Mouse (Mus musculus) right cerebral cortex, postnatal 10 days (tissue): Measurements from ENCODE around the gene Tmem254c.
"Not testable (repeated sequence)": the region's sequence is repeated elsewhere in the genome, so short reads cannot be mapped to it uniquely, and the experiment has no call there.

Experiments
- DNase-seq, 2 experiments: peaks; one replicate each; pipeline ENCODE4 v3.0.0; 2021; ENCODE audit warnings: low spot score in 2 of 2

The Tmem254c gene

DNA sequence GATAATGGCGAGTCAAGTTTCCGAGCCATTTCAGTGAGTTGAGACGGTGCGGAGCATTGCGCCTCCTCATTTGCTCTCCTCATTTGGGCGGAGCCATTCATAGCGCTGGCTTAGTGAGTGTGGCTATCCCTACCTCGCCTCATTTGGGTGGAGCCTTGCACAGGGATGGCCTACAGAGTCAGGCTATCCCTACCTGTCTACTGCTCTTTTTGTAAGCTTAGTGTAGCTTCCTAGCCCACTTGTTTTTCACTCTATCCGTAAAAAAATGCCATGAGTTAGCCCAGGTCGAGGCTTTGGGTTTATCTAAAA, at the start of gene Tmem254c:
TSS of gene Tmem254c (minus strand) at position 31 of the 309 bp plus-strand sequence.
- not testable (repeated sequence) for DNase-seq

DNA sequence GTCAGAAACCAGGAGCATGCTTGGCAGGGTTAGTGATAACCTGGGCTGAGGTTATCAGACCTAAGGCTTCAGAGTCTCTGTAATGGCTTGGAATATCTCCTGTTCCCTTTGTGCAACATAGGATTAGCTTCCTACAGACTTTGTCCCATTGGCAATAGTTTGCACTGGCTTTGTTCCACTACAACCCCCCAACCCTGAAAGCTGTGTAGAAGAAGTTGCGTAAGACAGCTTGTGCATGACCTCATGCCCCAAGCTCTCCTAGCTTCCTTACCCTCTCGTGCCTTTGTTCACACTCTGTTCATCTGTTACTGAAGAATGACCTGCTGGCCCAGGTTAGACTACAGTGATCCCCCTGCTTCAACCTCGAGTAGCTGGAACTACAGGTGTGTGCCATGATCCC, 30.5 kb upstream of the Tmem254c start:
- DNase-seq: not testable (repeated sequence)

GRCm38 (mm10) chr14:26081997-26082396, 14.8 kb upstream of the Tmem254c start, which contains the start of gene Cphx3:
Gene Cphx3 (plus strand): TSS chr14:26082297.
- not testable (repeated sequence) for DNase-seq

GRCm38 (mm10) chr14:26081216-26081615, 14.1 kb upstream of the Tmem254c start, which contains the start of gene Cphx2:
Gene Cphx2 (plus strand): TSS chr14:26081516.
- not testable (repeated sequence) for DNase-seq

- not testable (repeated sequence) for DNase-seq
Observed at GRCm38 (mm10) chr14:26076620-26077390, 9.7 kb upstream of the Tmem254c start.

- not testable (repeated sequence) for DNase-seq
Observed at GRCm38 (mm10) chr14:26066574-26067324, 406 bp downstream of the Tmem254c start.

DNA sequence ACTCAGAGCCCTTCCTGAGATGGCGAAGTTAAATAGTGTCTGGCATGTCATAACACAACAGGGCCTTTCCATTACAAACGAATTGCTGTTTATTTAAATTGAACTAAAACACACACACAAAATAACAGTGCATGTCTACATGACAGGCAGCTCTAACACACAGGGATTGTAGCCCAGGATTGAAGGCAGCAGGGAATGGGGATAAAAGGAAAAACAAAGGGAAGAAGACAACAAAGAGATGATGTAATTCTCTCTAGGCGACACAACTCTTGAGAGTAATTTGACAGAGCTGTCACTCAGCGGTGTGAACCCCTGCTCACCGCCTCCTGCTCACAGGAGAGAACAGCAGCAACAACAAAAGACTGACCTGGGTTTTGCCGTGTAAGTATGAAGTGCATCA, 7.8 kb downstream of the Tmem254c start:
- not testable (repeated sequence) for DNase-seq

GRCm38 (mm10) chr14:26058184-26058583, 9.0 kb downstream of the Tmem254c start:
- DNase-seq: not testable (repeated sequence)

DNA sequence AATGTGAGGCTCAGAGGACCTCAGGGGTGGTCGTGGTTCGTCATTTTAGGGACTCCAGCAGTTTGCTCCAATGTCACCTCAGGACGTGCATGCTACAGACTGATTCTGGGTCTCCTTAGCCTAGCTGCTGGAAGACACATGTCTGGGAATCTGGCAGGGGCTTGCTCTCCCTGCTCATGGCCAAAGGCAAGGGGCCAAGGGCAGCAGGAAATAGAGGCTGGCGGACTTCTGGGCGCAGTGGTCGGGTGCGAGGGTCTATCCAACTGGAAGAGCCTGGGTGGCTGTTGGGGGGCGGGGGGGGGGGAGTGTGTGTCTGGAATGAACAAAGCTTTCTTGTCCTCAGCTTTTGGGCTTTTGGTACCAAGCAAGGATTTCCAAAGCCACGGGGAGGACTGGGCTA, 18.4 kb downstream of the Tmem254c start:
- not testable (repeated sequence) for DNase-seq

- not testable (repeated sequence) for DNase-seq
Observed at GRCm38 (mm10) chr14:26047026-26047425, 20.1 kb downstream of the Tmem254c start.

- not testable (repeated sequence) for DNase-seq
Observed at GRCm38 (mm10) chr14:26045007-26045406, 22.1 kb downstream of the Tmem254c start.

DNA sequence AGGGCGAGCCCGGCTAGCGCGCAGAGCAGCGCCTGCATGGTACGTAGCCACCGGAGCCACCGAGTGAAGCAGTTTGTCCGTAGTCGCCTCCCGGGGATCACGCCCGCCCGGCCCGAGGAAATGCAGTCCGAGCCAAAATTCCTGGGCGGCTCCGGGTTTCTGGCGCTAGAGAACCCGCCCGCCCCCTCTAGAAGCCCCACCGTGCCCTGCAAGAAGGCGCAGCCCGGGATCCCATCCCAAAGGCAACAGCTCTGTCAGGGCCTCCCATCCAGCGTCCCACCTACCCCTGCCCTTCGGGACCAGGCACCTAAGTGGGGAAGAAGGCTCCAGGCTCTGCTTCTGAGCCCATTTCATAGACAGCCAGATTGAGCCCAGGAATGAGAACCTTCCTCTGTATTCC, 24.5 kb downstream of the Tmem254c start, which contains the start of gene Gm9780:
TSS of gene Gm9780 (minus strand) at position 101 of the 400 bp plus-strand sequence.
- DNase-seq: not testable (repeated sequence)

DNA sequence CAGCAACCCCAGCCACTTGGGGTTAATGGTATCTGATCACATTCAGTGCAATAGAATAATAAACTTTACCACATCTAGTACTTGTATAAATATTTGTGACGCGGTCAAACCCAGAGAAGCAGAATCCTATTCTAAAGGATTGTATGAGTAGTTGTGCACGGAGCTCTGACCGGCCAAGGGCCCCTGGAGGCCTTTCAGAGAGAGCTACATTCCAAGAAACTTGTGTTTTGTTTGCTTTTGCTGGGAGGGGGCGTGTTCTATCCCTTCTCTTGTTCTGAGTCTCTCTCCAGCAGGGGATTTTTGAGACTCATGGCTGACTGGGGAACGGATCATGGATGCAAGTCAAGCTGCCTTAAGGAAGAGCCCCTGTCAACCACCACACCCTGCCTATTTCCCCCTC, 31.7 kb downstream of the Tmem254c start:
- DNase-seq: not testable (repeated sequence)

DNA sequence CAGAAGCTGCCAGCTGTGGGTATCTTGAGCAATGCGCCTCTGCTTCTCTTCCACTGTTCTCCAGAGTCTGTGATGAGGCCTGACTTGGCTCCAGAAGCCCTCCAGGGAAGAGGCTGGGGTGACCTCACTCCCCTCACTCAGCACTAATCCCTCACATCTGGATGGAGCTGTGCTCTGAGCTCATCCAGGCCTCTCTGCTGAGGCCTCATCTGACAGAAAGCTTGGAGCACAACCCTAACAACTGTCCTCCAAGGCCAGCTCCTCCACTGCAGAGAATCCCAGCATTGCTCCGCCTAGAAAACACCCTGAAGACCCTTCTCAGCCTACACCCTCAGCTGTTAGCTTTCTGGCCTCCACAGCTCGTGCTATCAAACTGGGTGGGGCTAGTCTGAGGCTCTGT, 32.8 kb downstream of the Tmem254c start:
- not testable (repeated sequence) for DNase-seq

DNA sequence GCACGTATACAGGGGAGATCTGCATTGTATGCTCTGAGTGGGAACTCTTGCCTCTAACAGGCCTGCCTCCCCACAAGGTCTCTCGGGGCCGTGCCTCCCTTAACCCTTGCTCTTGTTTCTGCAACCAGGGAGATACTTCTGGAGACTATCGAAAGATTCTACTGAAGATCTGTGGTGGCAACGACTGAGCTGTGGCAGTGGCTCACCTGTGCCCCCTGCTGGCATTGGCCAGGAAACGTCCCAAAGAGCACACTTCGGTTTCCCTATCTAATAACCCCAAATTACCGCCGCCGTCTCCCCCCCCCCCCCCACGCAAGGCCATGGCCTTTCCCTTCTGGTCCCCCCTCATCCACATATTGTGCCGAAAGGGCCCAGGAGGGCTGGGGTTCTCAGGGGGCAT, 41.5 kb downstream of the Tmem254c start:
- not testable (repeated sequence) for DNase-seq

- DNase-seq: not testable (repeated sequence)
Observed at GRCm38 (mm10) chr14:26022831-26023230, 44.3 kb downstream of the Tmem254c start.

DNA sequence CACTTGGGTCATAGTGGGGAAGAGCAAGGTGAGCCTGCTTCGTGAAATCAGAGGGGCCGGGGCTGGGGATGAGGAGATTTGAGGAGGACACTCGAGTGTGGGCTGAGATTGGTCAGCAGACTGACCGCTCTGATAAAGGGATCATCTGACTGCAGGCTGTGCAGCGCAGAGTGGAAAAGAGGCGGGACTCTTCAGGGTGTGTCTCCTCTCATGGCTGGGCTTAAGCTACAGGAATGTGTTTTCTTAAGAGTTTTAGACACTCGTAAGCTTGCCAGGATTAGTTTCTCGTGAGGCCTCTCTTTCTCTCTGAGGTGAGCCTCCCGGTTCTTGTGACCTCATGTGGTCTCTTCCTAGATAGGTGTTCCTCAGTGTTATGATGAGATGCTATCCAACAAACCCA, 45.6 kb downstream of the Tmem254c start:
- DNase-seq: not testable (repeated sequence)

DNA sequence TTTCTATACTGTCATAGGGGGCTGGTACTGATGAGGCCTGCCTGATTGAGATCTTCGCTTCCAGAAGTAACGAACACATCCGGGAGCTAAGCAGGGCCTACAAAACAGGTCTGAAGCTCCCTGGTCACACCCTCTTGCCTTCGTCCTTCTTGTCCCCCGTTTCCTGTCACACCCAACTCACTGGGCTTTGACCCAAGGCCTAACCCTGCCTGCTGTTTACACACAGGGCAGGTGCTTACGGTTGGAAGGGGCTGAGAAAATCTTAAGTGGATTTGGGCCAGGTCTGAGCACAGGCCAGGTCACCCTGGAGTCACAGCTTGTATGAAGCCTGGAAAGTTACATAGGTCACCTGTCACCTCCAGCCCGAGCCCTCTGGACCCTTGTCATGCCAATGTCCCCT, 50.7 kb downstream of the Tmem254c start:
- DNase-seq: not testable (repeated sequence)
